ENCODE assay signal across 21 mouse cellular contexts in genomic region chr4:12277949-12278348, GRCm38 (mm10).
DNase-seq lines count a peak whose midpoint lies in the region; ATAC-seq and TF ChIP-seq lines count a peak whose summit lies in the region.
"Had no signal": no experiment of that assay in that cellular context is flagged by ENCODE, and none has a peak within 500 bp of the region (broad histone marks: within the 10 kb centered on the region; RNA-seq: fewer than 3 reads in every experiment).

No protein-coding gene starts in this region.

- peak; percentile 94 for ATAC-seq in lung, embryonic 16.5 days (ENCODE audit: low read depth)
- no peak for ATAC-seq in lung, postnatal 0 days
- ATAC-seq in heart, embryonic 11.5 days (replicated peaks; ENCODE audit: insufficient number of reproducible peaks, low FRiP score, low TSS enrichment): peak; percentile 55; the same call in 1 of the 2 replicates
- no peak for ATAC-seq in heart, postnatal 0 days (ENCODE audit: insufficient read depth, low read depth)
- ATAC-seq: activated CD4-positive, CD25-positive, alpha-beta regulatory T cell, adult 4 months; forebrain, postnatal 0 days; hindbrain, embryonic 16.5 days; intestine, postnatal 0 days had no signal

- 61% methylated on average over 3 of the region's 3 CpGs for WGBS in lung, embryonic 16.5 days
- 38% methylated on average over 3 of the region's 3 CpGs for WGBS in lung, postnatal 0 days
- 20% methylated on average over 3 of the region's 3 CpGs for WGBS in heart, embryonic 11.5 days (ENCODE audit: insufficient replicate concordance)
- WGBS in heart, postnatal 0 days: 17% methylated on average over 3 of the region's 3 CpGs

- no peak for TF ChIP-seq EP300 in lung, postnatal 0 days (IDR thresholded peaks at IDR 0.05)
- no peak for TF ChIP-seq EP300 in heart, postnatal 0 days (IDR thresholded peaks at IDR 0.05; ENCODE audit: low read depth)

- TF ChIP-seq CTCF in lung, postnatal 0 days (IDR thresholded peaks at IDR 0.05): no peak
- no peak for TF ChIP-seq CTCF in heart, postnatal 0 days (IDR thresholded peaks at IDR 0.05; ENCODE audit: low read depth)

- no peaks in the 10 kb centered on the region for H3K27me3 ChIP-seq in lung, embryonic 16.5 days (ENCODE audit: control insufficient read depth, insufficient read depth, low read depth, low read length)
- H3K27me3 ChIP-seq in lung, postnatal 0 days (replicated peaks; ENCODE audit: insufficient read depth, low read length): no peaks in the 10 kb centered on the region
- no peaks in the 10 kb centered on the region for H3K27me3 ChIP-seq in heart, embryonic 11.5 days (ENCODE audit: control insufficient read depth, insufficient read depth, low read length)
- no peaks in the 10 kb centered on the region for H3K27me3 ChIP-seq in heart, postnatal 0 days (ENCODE audit: control insufficient read depth, insufficient read depth, low read length)
- H3K27me3 ChIP-seq: embryonic facial prominence, embryonic 12.5 days; liver, embryonic 13.5 days; neural tube, embryonic 15.5 days had no signal

- no peaks in the 10 kb centered on the region for H3K36me3 ChIP-seq in lung, embryonic 16.5 days (ENCODE audit: control insufficient read depth, insufficient read depth, low read length)
- H3K36me3 ChIP-seq in lung, postnatal 0 days (ENCODE audit: insufficient read depth, low read length): no peaks in the 10 kb centered on the region
- no peaks in the 10 kb centered on the region for H3K36me3 ChIP-seq in heart, embryonic 11.5 days (ENCODE audit: control insufficient read depth, insufficient read depth, low read length)
- no peaks in the 10 kb centered on the region for H3K36me3 ChIP-seq in heart, postnatal 0 days (replicated peaks; ENCODE audit: control insufficient read depth, insufficient read depth, low read length)
- H3K36me3 ChIP-seq: embryonic facial prominence, embryonic 12.5 days; liver, embryonic 13.5 days; neural tube, embryonic 15.5 days had no signal

- no peak overlapping the region for H3K4me2 ChIP-seq in lung, embryonic 16.5 days (ENCODE audit: low read depth, low read length)
- H3K4me2 ChIP-seq in lung, postnatal 0 days (replicated peaks; ENCODE audit: low read depth, low read length): no peak overlapping the region
- no peak overlapping the region for H3K4me2 ChIP-seq in heart, embryonic 11.5 days
- H3K4me2 ChIP-seq in heart, postnatal 0 days (ENCODE audit: low read depth, low read length): no peak overlapping the region
- H3K4me2 ChIP-seq: embryonic facial prominence, embryonic 12.5 days; liver, embryonic 13.5 days; neural tube, embryonic 15.5 days had no signal

- 0 out of 2 replicates have a peak, but pooled peaks cover 2% of the 10 kb centered on the region for H3K4me1 ChIP-seq in lung, embryonic 16.5 days (replicated peaks; ENCODE audit: control insufficient read depth, insufficient read depth, low read length)
- H3K4me1 ChIP-seq in lung, postnatal 0 days (ENCODE audit: insufficient read depth, low read depth, low read length): no peaks in the 10 kb centered on the region
- H3K4me1 ChIP-seq in heart, embryonic 11.5 days (ENCODE audit: control insufficient read depth, insufficient read depth, low read length): peaks cover 4% of the 10 kb centered on the region
- peaks cover 11% of the 10 kb centered on the region; the same call in 1 of the 2 replicates for H3K4me1 ChIP-seq in heart, postnatal 0 days (ENCODE audit: control insufficient read depth, insufficient read depth)
- H3K4me1 ChIP-seq: embryonic facial prominence, embryonic 12.5 days; liver, embryonic 13.5 days; neural tube, embryonic 15.5 days had no signal

- no peak overlapping the region for H3K9ac ChIP-seq in lung, embryonic 16.5 days (ENCODE audit: low read length)
- H3K9ac ChIP-seq in lung, postnatal 0 days (replicated peaks; ENCODE audit: low read depth): no peak overlapping the region
- H3K9ac ChIP-seq in heart, embryonic 11.5 days (ENCODE audit: low read depth, low read length): no peak overlapping the region
- H3K9ac ChIP-seq in heart, postnatal 0 days (replicated peaks; ENCODE audit: low read depth, low read length): no peak overlapping the region
- H3K9ac ChIP-seq: embryonic facial prominence, embryonic 12.5 days; forebrain, postnatal 0 days; liver, embryonic 13.5 days; neural tube, embryonic 15.5 days had no signal

- no peak for DNase-seq in lung, postnatal 0 days (ENCODE audit: low spot score)
- DNase-seq in heart, adult 9 months (ENCODE audit: low spot score in 2 of 2): peak; percentile 10 to 11
- DNase-seq in heart, postnatal 0 days (ENCODE audit: low spot score): peak; percentile 16
- no peak for DNase-seq in cerebellum, postnatal 4 days (ENCODE audit: low spot score in 2 of 2)
- DNase-seq in left cerebral cortex, adult 11 months (ENCODE audit: low spot score): no peak
- DNase-seq: adrenal gland, adult 8-10 months; cerebellum, adult 18-20 months; cerebellum, postnatal 14 days; forebrain, postnatal 0 days; gastrocnemius, postnatal 25 days; kidney, postnatal 25 days; liver, embryonic 13.5 days had no signal

- no peak overlapping the region for H3K4me3 ChIP-seq in lung, embryonic 16.5 days (ENCODE audit: low read length)
- no peak overlapping the region for H3K4me3 ChIP-seq in lung, postnatal 0 days (ENCODE audit: low read depth, low read length)
- no peak overlapping the region for H3K4me3 ChIP-seq in heart, embryonic 11.5 days (ENCODE audit: low read depth, low read length)
- no peak overlapping the region for H3K4me3 ChIP-seq in heart, postnatal 0 days (ENCODE audit: low read depth, low read length)
- H3K4me3 ChIP-seq: embryonic facial prominence, embryonic 12.5 days; layer of hippocampus, adult 2 months; liver, embryonic 13.5 days; neural tube, embryonic 15.5 days had no signal

- no peak overlapping the region for H3K27ac ChIP-seq in lung, embryonic 16.5 days (ENCODE audit: low read length)
- H3K27ac ChIP-seq in lung, postnatal 0 days (ENCODE audit: low read length): no peak overlapping the region
- 0 out of 2 replicates have a peak overlapping the region, but pooled peaks have one; percentile 54 for H3K27ac ChIP-seq in heart, embryonic 11.5 days (ENCODE audit: low read depth, low read length)
- H3K27ac ChIP-seq in heart, postnatal 0 days (ENCODE audit: low read depth): no peak overlapping the region
- H3K27ac ChIP-seq: embryonic facial prominence, embryonic 12.5 days; layer of hippocampus, adult 2 months; liver, embryonic 13.5 days; macrophage; neural tube, embryonic 15.5 days had no signal

- no peaks in the 10 kb centered on the region for H3K9me3 ChIP-seq in lung, embryonic 16.5 days (ENCODE audit: control insufficient read depth, low read length)
- H3K9me3 ChIP-seq in lung, postnatal 0 days (ENCODE audit: low read length): no peaks in the 10 kb centered on the region
- no peaks in the 10 kb centered on the region for H3K9me3 ChIP-seq in heart, embryonic 11.5 days (replicated peaks; ENCODE audit: control insufficient read depth, low read length)
- H3K9me3 ChIP-seq in heart, postnatal 0 days (replicated peaks; ENCODE audit: control insufficient read depth, low read length): no peaks in the 10 kb centered on the region
- H3K9me3 ChIP-seq: embryonic facial prominence, embryonic 12.5 days; liver, embryonic 13.5 days; neural tube, embryonic 15.5 days had no signal

Comparison
In these comparisons a context has a peak if more than half of its experiments do, and no peak if none do; other contexts are left out.
1. ATAC-seq: peak in lung, embryonic 16.5 days (single experiment) and heart, embryonic 11.5 days (single experiment); none in lung, postnatal 0 days (single experiment) and heart, postnatal 0 days (single experiment).
2. DNase-seq: peak in heart, adult 9 months (2 of 2) and heart, postnatal 0 days (single experiment); none in lung, postnatal 0 days (single experiment), cerebellum, postnatal 4 days (0 of 2) and left cerebral cortex, adult 11 months (single experiment).